Mouse (Mus musculus) limb, embryonic 14.5 days (tissue): Measurements from ENCODE around the gene Wdr34. TPM values are rescaled to one million over a fixed set of nuclear protein-coding genes. Genes with fewer than 3 reads are reported as not detected.

ENCODE experiments used
- ATAC-seq: fragments of 200-750 bp; cut with Nextera tagmentation; 2 replicates; pipeline ENCODE4 v1.8.0; 2017; ENCODE audit warnings: low read depth, moderate number of reproducible peaks, moderate TSS enrichment; ENCODE audit not compliant: low FRiP score
- DNase-seq: peaks from one replicate; pipeline ENCODE4 v3.0.0-alpha.2; 2015; ENCODE audit warnings: low spot score
- H3K27ac ChIP-seq: fragments of 300-500 bp; sonication (generic); replicated peaks from 2 replicates; pipeline ENCODE4 v1.5.1; 2014; ENCODE audit warnings: low read depth, mild to moderate bottlenecking, low read length, moderate library complexity, mixed read lengths
- H3K27me3 ChIP-seq: fragments of 300-500 bp; sonication (generic); 2 replicates; pipeline ENCODE4 v1.6.1; 2014; ENCODE audit warnings: low read length, mixed read lengths; ENCODE audit not compliant: control insufficient read depth, insufficient read depth
- H3K36me3 ChIP-seq: fragments of 300-500 bp; sonication (generic); 2 replicates; pipeline ENCODE4 v1.6.1; 2014; ENCODE audit warnings: mild to moderate bottlenecking, low read length, moderate library complexity, mixed read lengths; ENCODE audit not compliant: control insufficient read depth, insufficient read depth
- H3K4me1 ChIP-seq: fragments of 300-500 bp; sonication (generic); 2 replicates; pipeline ENCODE4 v1.6.1; 2014; ENCODE audit warnings: antibody characterized with exemption, low read length, mixed read lengths; ENCODE audit not compliant: control insufficient read depth, insufficient read depth
- H3K4me2 ChIP-seq: fragments of 300-500 bp; sonication (generic); replicated peaks from 2 replicates; pipeline ENCODE4 v1.6.1; 2014; ENCODE audit warnings: low read depth, mild to moderate bottlenecking, low read length, moderate library complexity; ENCODE audit not compliant: severe bottlenecking
- H3K4me3 ChIP-seq: fragments of 300-500 bp; sonication (generic); replicated peaks from 2 replicates; pipeline ENCODE4 v1.5.1; 2014; ENCODE audit warnings: low read length
- H3K9ac ChIP-seq: fragments of 300-500 bp; sonication (generic); 2 replicates; pipeline ENCODE4 v1.6.1; 2014; ENCODE audit warnings: mild to moderate bottlenecking, low read depth, low read length, moderate library complexity; ENCODE audit not compliant: severe bottlenecking
- H3K9me3 ChIP-seq: fragments of 300-500 bp; sonication (generic); 2 replicates; pipeline ENCODE4 v1.6.1; 2016; ENCODE audit warnings: low read length; ENCODE audit not compliant: control insufficient read depth
- POLR2A ChIP-seq: fragments of 200-500 bp; IDR thresholded peaks from 2 replicates; pipeline ENCODE4 v1.8.0; 2012; ENCODE audit warnings: inconsistent platforms, mild to moderate bottlenecking, moderate library complexity, borderline replicate concordance; ENCODE audit not compliant: insufficient read depth, insufficient read length; ENCODE audit errors: extremely low read depth
- WGBS: fragments of 180-500 bp; shearing (Covaris S2); extraction: QIAGEN DNeasy Blood & Tissue Kit; methylation state at CpG from one replicate; pipeline ENCODE4 v1.1.7; 2014; 5-methylcytosine and 5-hydroxymethylcytosine counted together
- microRNA-seq: library from miRNA; unstranded; fragments of <30 nt; microRNA quantifications from one replicate; pipeline ENCODE4, GENCODE M21; 2016
- polyA plus RNA-seq, 2 experiments: library from polyadenylated mRNA; depleted of rRNA in 1 of 2; stranded (reverse) in 1 of 2; unstranded in 1 of 2; fragments of >200 nt; fragmentation: Nextera tagmentation in 1 of 2; extraction: Ambion mirVana in 1 of 2; gene quantifications; 2 replicates each; pipeline versions ENCODE4 v1.2.1 to v1.2.3; 2012 to 2014

Wdr34 gene
- polyA plus RNA-seq, 2 experiments = 30.1 to 44.0 TPM

DNA sequence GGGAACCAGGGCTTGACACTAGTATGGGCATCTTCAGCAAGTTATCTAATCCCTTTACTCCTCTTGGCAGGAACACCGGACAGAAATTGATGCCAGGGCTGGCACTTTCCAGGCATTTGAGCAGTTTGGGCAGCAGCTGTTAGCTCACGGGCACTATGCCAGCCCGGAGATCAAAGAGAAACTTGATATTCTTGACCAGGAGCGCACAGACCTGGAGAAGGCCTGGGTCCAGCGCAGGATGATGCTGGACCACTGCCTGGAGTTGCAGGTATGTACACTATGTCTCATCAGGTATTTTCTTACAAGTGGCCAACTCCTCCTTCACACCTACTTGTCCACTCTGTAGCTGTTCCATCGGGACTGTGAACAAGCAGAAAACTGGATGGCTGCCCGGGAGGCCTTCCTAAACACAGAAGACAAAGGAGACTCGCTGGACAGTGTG, 37.8 kb downstream of the Wdr34 start:
- H3K9me3 ChIP-seq = no peaks in the 10 kb centered on the region
- no peak overlapping the region for H3K4me2 ChIP-seq
- H3K27ac ChIP-seq = no peak overlapping the region
- H3K27me3 ChIP-seq = no peaks in the 10 kb centered on the region
- TF ChIP-seq POLR2A = no peak
- DNase-seq = no peak
- no peak for ATAC-seq
- H3K9ac ChIP-seq = no peak overlapping the region
- H3K36me3 ChIP-seq = peaks cover 99% of the 10 kb centered on the region
- 92% methylated on average over 8 of the region's 8 CpGs for WGBS
- H3K4me1 ChIP-seq = no peaks in the 10 kb centered on the region
- H3K4me3 ChIP-seq = no peak overlapping the region

DNA sequence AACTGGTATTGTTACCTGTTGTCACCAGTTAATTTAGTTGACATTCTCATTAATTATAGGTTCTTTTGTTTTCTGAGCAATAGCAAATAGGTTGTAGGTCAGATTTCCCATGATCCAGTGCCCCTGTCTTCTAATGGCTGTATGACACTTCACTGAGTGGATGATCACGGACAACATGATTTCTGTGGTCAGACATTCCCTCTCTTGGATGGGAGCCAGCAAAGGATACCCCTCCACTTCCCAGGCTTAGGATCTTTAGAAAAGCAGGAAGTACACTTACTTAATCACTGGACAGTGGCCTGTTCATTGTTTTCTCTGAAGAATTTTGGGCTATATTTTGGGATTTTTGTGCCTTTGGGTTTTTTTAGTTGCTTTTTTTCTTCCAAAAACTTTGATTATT, 39.6 kb downstream of the Wdr34 start:
- TF ChIP-seq POLR2A = no peak
- H3K4me3 ChIP-seq = no peak overlapping the region
- no peaks in the 10 kb centered on the region for H3K9me3 ChIP-seq
- DNase-seq = no peak
- no peak overlapping the region for H3K27ac ChIP-seq
- ATAC-seq = no peak
- no peak overlapping the region for H3K9ac ChIP-seq
- no peaks in the 10 kb centered on the region for H3K27me3 ChIP-seq
- WGBS = 80% methylated on average over 1 of the region's 1 CpGs
- no peaks in the 10 kb centered on the region for H3K4me1 ChIP-seq
- peaks cover 99% of the 10 kb centered on the region for H3K36me3 ChIP-seq
- no peak overlapping the region for H3K4me2 ChIP-seq

DNA sequence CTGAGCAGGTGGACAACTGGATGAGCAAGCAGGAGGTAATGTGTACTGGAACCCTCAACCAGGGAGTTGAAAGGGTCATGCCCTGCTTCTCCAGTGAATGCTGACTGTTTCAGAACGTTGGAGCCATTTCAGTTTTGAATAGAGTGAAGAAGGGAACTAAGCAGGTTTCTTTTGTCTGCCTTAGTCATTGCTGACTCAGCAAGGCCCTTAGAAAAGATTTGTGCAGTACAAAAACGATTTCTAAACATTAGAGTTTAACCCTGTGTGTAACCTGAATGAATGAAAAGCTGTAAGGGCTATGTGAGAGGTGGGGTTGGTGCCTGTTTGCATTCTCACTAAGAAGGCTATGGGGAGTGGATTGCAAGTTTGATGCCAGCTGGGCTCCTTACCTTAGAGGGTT, 56.7 kb downstream of the Wdr34 start:
- H3K27me3 ChIP-seq = no peaks in the 10 kb centered on the region
- DNase-seq (no peak), ATAC-seq (no peak)
- no peak overlapping the region for H3K27ac ChIP-seq
- no peaks in the 10 kb centered on the region for H3K4me1 ChIP-seq
- WGBS = 63% methylated on average over 2 of the region's 2 CpGs
- TF ChIP-seq POLR2A = no peak
- H3K4me2 ChIP-seq = no peak overlapping the region
- peaks cover 99% of the 10 kb centered on the region for H3K36me3 ChIP-seq
- H3K4me3 ChIP-seq = no peak overlapping the region
- H3K9me3 ChIP-seq = no peaks in the 10 kb centered on the region
- H3K9ac ChIP-seq = no peak overlapping the region

Small RNA genes within 50 kb of the gene (microRNA-seq; reads per million reads assigned to microRNA genes)
- not detected for gene Mir6997

Other genes starting within 250 kb of the Wdr34 start
- 24.0 and 29.7 TPM in 2 replicates for gene Slc27a4, start 246.2 kb downstream of the Wdr34 start, polyA plus RNA-seq (2012; rRNA removed)
- gene Slc27a4, start 246.2 kb downstream of the Wdr34 start, polyA plus RNA-seq (2014; fragmentation: Nextera tagmentation; extraction: Ambion mirVana) = 17.1 and 17.7 TPM in 2 replicates
- 68.3 and 87.6 TPM in 2 replicates for gene Urm1, start 228.8 kb downstream of the Wdr34 start, polyA plus RNA-seq (2012; rRNA removed)
- 26.3 and 28.3 TPM in 2 replicates for gene Urm1, start 228.8 kb downstream of the Wdr34 start, polyA plus RNA-seq (2014; fragmentation: Nextera tagmentation; extraction: Ambion mirVana)
- gene Cercam, start 179.7 kb downstream of the Wdr34 start, polyA plus RNA-seq (2012; rRNA removed) = 53.7 and 75.9 TPM in 2 replicates
- 24.8 and 28.1 TPM in 2 replicates for gene Cercam, start 179.7 kb downstream of the Wdr34 start, polyA plus RNA-seq (2014; fragmentation: Nextera tagmentation; extraction: Ambion mirVana)
- gene Odf2, start 159.7 kb downstream of the Wdr34 start, polyA plus RNA-seq (2012; rRNA removed) = 84.6 and 88.0 TPM in 2 replicates
- 42.3 and 47.0 TPM in 2 replicates for gene Odf2, start 159.7 kb downstream of the Wdr34 start, polyA plus RNA-seq (2014; fragmentation: Nextera tagmentation; extraction: Ambion mirVana)
- gene Gle1, start 113.5 kb downstream of the Wdr34 start, polyA plus RNA-seq (2012; rRNA removed) = 42.0 and 42.3 TPM in 2 replicates
- 49.7 and 54.5 TPM in 2 replicates for gene Gle1, start 113.5 kb downstream of the Wdr34 start, polyA plus RNA-seq (2014; fragmentation: Nextera tagmentation; extraction: Ambion mirVana)
- gene Sptan1, start 83.3 kb downstream of the Wdr34 start, polyA plus RNA-seq (2012; rRNA removed) = 176 and 206 TPM in 2 replicates
- 150 and 153 TPM in 2 replicates for gene Sptan1, start 83.3 kb downstream of the Wdr34 start, polyA plus RNA-seq (2014; fragmentation: Nextera tagmentation; extraction: Ambion mirVana)
- gene Set, start 8.5 kb upstream of the Wdr34 start, polyA plus RNA-seq (2012; rRNA removed) = 178 and 295 TPM in 2 replicates
- 426 and 451 TPM in 2 replicates for gene Set, start 8.5 kb upstream of the Wdr34 start, polyA plus RNA-seq (2014; fragmentation: Nextera tagmentation; extraction: Ambion mirVana)
- gene Pkn3, start 28.8 kb upstream of the Wdr34 start, polyA plus RNA-seq (2012; rRNA removed) = 24.8 and 26.9 TPM in 2 replicates
- gene Pkn3, start 28.8 kb upstream of the Wdr34 start, polyA plus RNA-seq (2014; fragmentation: Nextera tagmentation; extraction: Ambion mirVana) = 5.9 and 6.4 TPM in 2 replicates
- 53.2 and 68.8 TPM in 2 replicates for gene Zdhhc12, start 44.8 kb upstream of the Wdr34 start, polyA plus RNA-seq (2012; rRNA removed)
- 21.9 and 23.2 TPM in 2 replicates for gene Zdhhc12, start 44.8 kb upstream of the Wdr34 start, polyA plus RNA-seq (2014; fragmentation: Nextera tagmentation; extraction: Ambion mirVana)
- 60.3 and 79.9 TPM in 2 replicates for gene Zer1, start 75.7 kb upstream of the Wdr34 start, polyA plus RNA-seq (2012; rRNA removed)
- gene Zer1, start 75.7 kb upstream of the Wdr34 start, polyA plus RNA-seq (2014; fragmentation: Nextera tagmentation; extraction: Ambion mirVana) = 9.7 and 11.0 TPM in 2 replicates
- 49.9 and 62.9 TPM in 2 replicates for gene Tbc1d13, start 84.9 kb upstream of the Wdr34 start, polyA plus RNA-seq (2012; rRNA removed)
- 10.4 and 10.7 TPM in 2 replicates for gene Tbc1d13, start 84.9 kb upstream of the Wdr34 start, polyA plus RNA-seq (2014; fragmentation: Nextera tagmentation; extraction: Ambion mirVana)
- gene Endog, start 122.6 kb upstream of the Wdr34 start, polyA plus RNA-seq (2012; rRNA removed) = 18.5 and 24.7 TPM in 2 replicates
- gene Endog, start 122.6 kb upstream of the Wdr34 start, polyA plus RNA-seq (2014; fragmentation: Nextera tagmentation; extraction: Ambion mirVana) = 20.9 and 22.6 TPM in 2 replicates
- 69.1 and 73.7 TPM in 2 replicates for gene Spout1, start 129.6 kb upstream of the Wdr34 start, polyA plus RNA-seq (2012; rRNA removed)
- gene Spout1, start 129.6 kb upstream of the Wdr34 start, polyA plus RNA-seq (2014; fragmentation: Nextera tagmentation; extraction: Ambion mirVana) = 75.6 and 79.9 TPM in 2 replicates
- gene Kyat1, start 157.0 kb upstream of the Wdr34 start, polyA plus RNA-seq (2012; rRNA removed) = 24.5 and 30.3 TPM in 2 replicates
- gene Kyat1, start 157.0 kb upstream of the Wdr34 start, polyA plus RNA-seq (2014; fragmentation: Nextera tagmentation; extraction: Ambion mirVana) = 10.2 and 10.3 TPM in 2 replicates
- 18.8 and 26.3 TPM in 2 replicates for gene Lrrc8a, start 188.8 kb upstream of the Wdr34 start, polyA plus RNA-seq (2012; rRNA removed)
- gene Lrrc8a, start 188.8 kb upstream of the Wdr34 start, polyA plus RNA-seq (2014; fragmentation: Nextera tagmentation; extraction: Ambion mirVana) = 47.2 and 53.8 TPM in 2 replicates
- gene Gm28035, start 191.7 kb upstream of the Wdr34 start, polyA plus RNA-seq (2012; rRNA removed) = 3.8 and 6.0 TPM in 2 replicates
- 0.11 and 0.23 TPM in 2 replicates for gene Gm28035, start 191.7 kb upstream of the Wdr34 start, polyA plus RNA-seq (2014; fragmentation: Nextera tagmentation; extraction: Ambion mirVana)
- 11.7 and 12.8 TPM in 2 replicates for gene Phyhd1, start 217.3 kb upstream of the Wdr34 start, polyA plus RNA-seq (2012; rRNA removed)
- gene Phyhd1, start 217.3 kb upstream of the Wdr34 start, polyA plus RNA-seq (2014; fragmentation: Nextera tagmentation; extraction: Ambion mirVana) = 5.0 and 5.1 TPM in 2 replicates
- gene Gm28038, start 232.2 kb upstream of the Wdr34 start, polyA plus RNA-seq (2012; rRNA removed) = not detected in 2 replicates
- gene Gm28038, start 232.2 kb upstream of the Wdr34 start, polyA plus RNA-seq (2014; fragmentation: Nextera tagmentation; extraction: Ambion mirVana) = not detected in 2 replicates
- 13.8 and 19.0 TPM in 2 replicates for gene Dolk, start 237.5 kb upstream of the Wdr34 start, polyA plus RNA-seq (2012; rRNA removed)
- 31.0 and 32.4 TPM in 2 replicates for gene Dolk, start 237.5 kb upstream of the Wdr34 start, polyA plus RNA-seq (2014; fragmentation: Nextera tagmentation; extraction: Ambion mirVana)
- gene Nup188, start 237.5 kb upstream of the Wdr34 start, polyA plus RNA-seq (2012; rRNA removed) = 55.6 and 73.6 TPM in 2 replicates
- gene Nup188, start 237.5 kb upstream of the Wdr34 start, polyA plus RNA-seq (2014; fragmentation: Nextera tagmentation; extraction: Ambion mirVana) = 39.8 and 42.6 TPM in 2 replicates